Mouse (Mus musculus) bone marrow macrophage, adult 2 months (primary cell): ENCODE measurements around the gene Pofut2.

Experiments used
- CTCF ChIP-seq: IDR thresholded peaks from 2 replicates; pipeline ENCODE4 v1.5.1; 2012; ENCODE audit warnings: low read depth, mild to moderate bottlenecking, low read length, moderate library complexity
- POLR2A ChIP-seq: IDR thresholded peaks from 2 replicates; pipeline ENCODE4 v1.6.1; 2012; ENCODE audit warnings: mild to moderate bottlenecking, low read depth, low read length, borderline replicate concordance

- TF ChIP-seq POLR2A = no peak
- TF ChIP-seq CTCF = no peak
These were observed 7.7 kb upstream of the Pofut2 start for GRCm38 (mm10) chr10:77251223-77251783.
